Mouse (Mus musculus) hindbrain, embryonic 11.5 days (tissue): ENCODE measurements at regions not wholly inside any gene's neighbourhood (a gene's known extent, or its start where the extent isn't known, plus 50 kb on each side); places are given as distances from the start of the nearest gene placed in this dataset.

Experiments
- ATAC-seq: fragments of 200-750 bp; cut with Nextera tagmentation; 2 replicates; pipeline ENCODE4 v1.8.0; 2017; ENCODE audit warnings: mild to moderate bottlenecking, moderate TSS enrichment, moderate library complexity; ENCODE audit not compliant: low FRiP score
- DNase-seq: peaks from one replicate; pipeline ENCODE4 v3.0.0-alpha.2; 2015; ENCODE audit warnings: low spot score
- H3K27ac ChIP-seq: fragments of 300-500 bp; sonication (generic); 2 replicates; pipeline ENCODE4 v1.5.1; 2014; ENCODE audit warnings: mild to moderate bottlenecking, low read depth, low read length
- H3K27me3 ChIP-seq: fragments of 300-500 bp; sonication (generic); 2 replicates; pipeline ENCODE4 v1.6.1; 2014; ENCODE audit warnings: mild to moderate bottlenecking, low read length, moderate library complexity, mixed read lengths; ENCODE audit not compliant: control insufficient read depth, insufficient read depth
- H3K36me3 ChIP-seq: fragments of 300-500 bp; sonication (generic); 2 replicates; pipeline ENCODE4 v1.6.1; 2014; ENCODE audit warnings: mild to moderate bottlenecking, low read length, moderate library complexity, mixed read lengths; ENCODE audit not compliant: control insufficient read depth, insufficient read depth
- H3K4me1 ChIP-seq: fragments of 300-500 bp; sonication (generic); replicated peaks from 2 replicates; pipeline ENCODE4 v1.6.1; 2014; ENCODE audit warnings: low read length, mixed read lengths; ENCODE audit not compliant: control insufficient read depth, insufficient read depth
- H3K4me2 ChIP-seq: fragments of 300-500 bp; sonication (generic); replicated peaks from 2 replicates; pipeline ENCODE4 v1.6.1; 2014; ENCODE audit warnings: mild to moderate bottlenecking, low read depth, low read length
- H3K4me3 ChIP-seq: fragments of 300-500 bp; sonication (generic); 2 replicates; pipeline ENCODE4 v1.5.1; 2014; ENCODE audit warnings: low read depth, low read length
- H3K9ac ChIP-seq: fragments of 300-500 bp; sonication (generic); 2 replicates; pipeline ENCODE4 v1.6.1; 2014; ENCODE audit warnings: low read depth, low read length
- H3K9me3 ChIP-seq: fragments of 300-500 bp; sonication (generic); 2 replicates; pipeline ENCODE4 v1.6.1; 2016; ENCODE audit warnings: low read length; ENCODE audit not compliant: control insufficient read depth
- WGBS: fragments of 180-500 bp; shearing (Covaris S2); extraction: QIAGEN DNeasy Blood & Tissue Kit; methylation state at CpG from one replicate; pipeline ENCODE4 v1.1.7; 2014; 5-methylcytosine and 5-hydroxymethylcytosine counted together

DNA sequence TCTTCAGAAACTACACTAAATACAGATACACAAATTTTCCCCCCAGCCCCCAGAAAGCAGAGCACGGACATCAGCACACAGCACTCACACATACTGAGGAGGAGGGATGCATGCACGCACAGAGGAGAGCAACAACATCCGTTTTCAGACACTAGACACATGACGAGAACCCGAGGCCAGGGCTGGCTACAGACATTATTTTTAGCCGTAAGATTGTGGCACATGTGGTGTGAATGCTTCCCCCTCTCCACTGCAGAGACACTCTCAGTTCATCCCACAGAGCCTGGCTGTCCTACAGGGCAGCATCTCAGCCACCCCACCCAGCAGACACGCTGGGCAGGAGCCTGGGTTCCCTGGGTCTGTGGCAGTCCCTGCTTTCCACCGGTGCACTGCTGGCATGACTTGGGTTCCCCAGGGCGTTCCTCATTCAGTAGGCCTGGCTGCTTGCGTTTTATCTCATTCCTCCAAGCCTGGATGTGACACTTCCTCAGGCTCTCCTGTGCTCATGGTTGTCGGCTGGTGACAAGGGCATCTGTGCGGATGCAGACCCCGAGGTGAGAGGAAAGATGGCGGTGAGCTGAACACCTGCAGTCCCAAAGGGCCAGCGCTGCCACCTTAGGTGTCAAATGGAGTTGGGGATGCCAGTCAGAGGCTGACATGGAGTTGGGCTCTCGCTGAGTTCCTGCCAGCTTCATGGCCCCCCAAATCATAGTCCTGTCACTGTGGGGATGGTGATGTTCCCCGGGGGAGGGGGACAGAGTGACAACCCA, 247.1 kb upstream of the Myt1l start:
- Histone ChIP-seq H3K4me1 (peaks cover 13% of the 10 kb centered on the region), H3K9ac (peak overlapping the region; percentile 17; the same call in 1 of the 2 replicates), H3K4me2 (no peak overlapping the region), H3K27ac (peak overlapping the region; percentile 70), H3K4me3 (no peak overlapping the region), H3K9me3 (no peaks in the 10 kb centered on the region), H3K36me3 (no peaks in the 10 kb centered on the region), H3K27me3 (no peaks in the 10 kb centered on the region)
- DNase-seq: no peak
- WGBS: 63% methylated on average over 17 of the region's 17 CpGs
- ATAC-seq: 0 out of 2 replicates have a peak, but pooled peaks have one; percentile 13

DNA sequence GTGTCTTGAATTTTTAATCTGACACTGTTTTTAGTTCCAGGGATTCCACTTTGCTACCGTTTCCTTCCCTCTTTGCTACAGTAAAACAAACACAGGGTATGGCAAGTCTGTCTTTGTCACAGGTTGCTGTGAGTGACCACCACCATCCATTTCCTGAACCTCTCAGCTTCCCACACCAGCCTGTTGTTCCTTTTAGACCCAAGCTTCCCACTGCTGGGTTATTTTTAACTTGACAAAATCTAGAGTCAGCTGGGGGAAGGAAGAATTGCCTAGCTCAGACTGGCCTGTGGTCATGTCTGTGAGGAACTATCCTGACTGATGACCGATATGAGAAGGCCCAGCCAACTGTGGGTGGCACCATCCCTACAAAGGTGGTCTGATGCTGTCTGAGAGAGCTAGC, 239.4 kb upstream of the Myt1l start:
- Histone ChIP-seq H3K27me3 (no peaks in the 10 kb centered on the region), H3K4me2 (no peak overlapping the region), H3K36me3 (no peaks in the 10 kb centered on the region), H3K4me3 (no peak overlapping the region), H3K9me3 (no peaks in the 10 kb centered on the region), H3K9ac (no peak overlapping the region), H3K27ac (no peak overlapping the region), H3K4me1 (no peaks in the 10 kb centered on the region)
- 80% methylated on average over 2 of the region's 2 CpGs for WGBS
- DNase-seq (no peak), ATAC-seq (no peak)

DNA sequence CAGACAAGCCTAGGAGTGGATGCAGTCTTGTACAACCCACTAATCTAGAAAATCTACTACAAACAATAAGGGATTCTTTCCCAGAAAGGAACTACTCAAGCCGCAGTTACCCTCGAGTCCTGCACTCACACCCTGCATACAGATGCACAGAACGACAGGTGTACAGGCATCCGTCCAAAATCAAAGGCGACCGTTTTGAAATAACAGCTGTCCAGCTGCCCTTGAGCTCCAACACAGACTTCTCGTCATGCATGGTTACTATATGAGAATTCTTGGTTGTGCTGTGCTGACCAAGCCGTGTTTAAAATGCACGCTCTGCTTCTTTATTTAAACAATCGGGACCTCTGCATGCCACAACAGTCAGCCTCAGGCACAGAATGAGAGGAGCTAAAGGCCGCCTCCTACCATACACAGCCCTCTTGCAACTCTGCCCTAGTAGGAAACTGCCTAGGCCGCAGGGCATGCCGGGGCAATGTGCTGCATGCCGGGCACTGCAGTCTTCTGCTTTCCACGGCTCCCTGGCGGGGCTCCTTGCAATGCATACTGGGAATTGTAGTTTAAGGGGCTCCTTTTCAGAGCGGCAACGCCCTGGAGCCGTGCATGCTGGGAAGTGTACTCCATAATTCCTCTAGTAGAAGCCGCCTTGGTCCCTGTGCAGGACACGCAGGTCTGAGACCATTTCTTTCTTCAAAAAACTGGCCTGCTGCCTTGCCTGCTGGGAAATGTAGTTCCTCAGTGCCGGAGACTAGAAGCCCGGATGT, 237.4 kb upstream of the Myt1l start:
- ATAC-seq (peak; percentile 100), DNase-seq (peak; percentile 95)
- WGBS: 15% methylated on average over 23 of the region's 23 CpGs
- Histone ChIP-seq H3K27me3 (no peaks in the 10 kb centered on the region), H3K4me3 (peak overlapping the region; percentile 18; the same call in 1 of the 2 replicates), H3K36me3 (no peaks in the 10 kb centered on the region), H3K9me3 (no peaks in the 10 kb centered on the region), H3K27ac (peak overlapping the region; percentile 61; the same call in 1 of the 2 replicates), H3K9ac (peak overlapping the region; percentile 39; the same call in 1 of the 2 replicates), H3K4me1 (no peaks in the 10 kb centered on the region), H3K4me2 (peak overlapping the region; percentile 40)

DNA sequence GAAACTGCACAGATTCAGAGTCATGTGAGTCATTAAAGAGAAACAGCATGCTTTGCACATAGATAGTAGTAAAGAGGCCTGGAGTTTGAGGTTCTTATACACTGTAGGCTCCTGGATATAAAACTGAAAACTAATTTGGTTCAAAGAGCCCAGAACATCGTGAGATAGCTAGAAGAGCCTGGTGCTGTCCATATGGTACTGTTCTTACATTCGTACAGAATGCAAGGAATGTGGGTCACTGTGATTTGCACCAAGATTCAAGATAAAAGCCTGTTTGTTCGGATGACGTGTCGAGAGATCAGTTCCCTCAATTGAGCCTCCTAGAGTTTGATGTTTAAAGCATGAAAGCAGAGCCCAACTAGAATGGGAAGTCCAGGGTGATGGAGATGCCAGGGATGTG, 230.2 kb upstream of the Myt1l start:
- no peak for ATAC-seq
- WGBS: 74% methylated on average over 5 of the region's 5 CpGs

DNA sequence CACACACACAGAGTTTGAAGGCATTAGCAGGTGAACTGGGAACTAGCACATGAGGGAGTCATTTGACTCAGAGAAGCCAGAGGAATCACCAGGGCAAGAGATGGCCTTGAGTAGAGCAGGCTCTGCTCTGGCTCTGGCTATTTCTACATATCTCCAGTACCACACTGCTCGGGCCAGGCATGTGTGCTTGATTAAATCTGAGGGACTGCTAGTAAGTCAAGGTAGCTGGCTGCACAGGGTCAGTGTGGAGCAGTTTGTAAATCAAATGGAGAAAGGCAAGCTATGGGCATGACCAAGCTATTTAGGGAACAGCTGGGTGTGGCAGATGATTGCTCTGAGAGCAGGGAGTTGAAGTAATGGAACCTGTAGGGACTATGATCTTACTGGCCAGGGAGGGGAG, 212.5 kb upstream of the Myt1l start:
- ATAC-seq (no peak), DNase-seq (no peak)
- no peak overlapping the region for H3K4me2 ChIP-seq
- H3K4me1 ChIP-seq: no peaks in the 10 kb centered on the region
- WGBS: 73% methylated on average over 1 of the region's 1 CpGs
- H3K36me3 ChIP-seq: no peaks in the 10 kb centered on the region
- no peak overlapping the region for H3K4me3 ChIP-seq
- H3K27ac ChIP-seq: no peak overlapping the region
- H3K9ac ChIP-seq: no peak overlapping the region
- no peaks in the 10 kb centered on the region for H3K27me3 ChIP-seq
- H3K9me3 ChIP-seq: no peaks in the 10 kb centered on the region

More for the DNA sequence above, 230.2 kb upstream of the Myt1l start:
- Histone ChIP-seq H3K4me3 (no peak overlapping the region), H3K27ac (no peak overlapping the region), H3K36me3 (no peaks in the 10 kb centered on the region), H3K27me3 (no peaks in the 10 kb centered on the region), H3K4me1 (no peaks in the 10 kb centered on the region), H3K4me2 (no peak overlapping the region), H3K9me3 (no peaks in the 10 kb centered on the region), H3K9ac (no peak overlapping the region)
- no peak for DNase-seq

DNA sequence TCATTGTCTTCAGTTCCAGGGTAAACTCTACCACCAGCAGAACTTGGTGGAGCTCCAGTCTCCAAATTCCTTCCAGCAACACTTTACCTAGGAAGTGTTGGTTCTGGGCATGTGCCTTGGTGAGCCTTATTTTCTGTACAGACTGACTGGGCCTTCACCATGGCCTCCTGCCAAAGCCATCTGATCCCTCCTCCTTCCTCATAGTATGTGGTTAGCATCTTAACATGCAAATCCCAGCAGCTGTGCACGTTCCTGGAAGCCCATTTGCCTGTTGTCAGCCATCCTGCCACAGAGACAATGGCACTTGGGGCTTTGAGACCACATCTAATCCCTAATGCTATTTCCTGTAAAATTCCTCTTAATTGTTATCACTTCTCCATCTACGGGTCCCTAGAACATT, 206.7 kb upstream of the Myt1l start:
- Histone ChIP-seq H3K4me3 (no peak overlapping the region), H3K4me1 (no peaks in the 10 kb centered on the region), H3K4me2 (no peak overlapping the region), H3K9ac (no peak overlapping the region), H3K27ac (no peak overlapping the region), H3K9me3 (no peaks in the 10 kb centered on the region), H3K27me3 (no peaks in the 10 kb centered on the region), H3K36me3 (no peaks in the 10 kb centered on the region)
- ATAC-seq (no peak), DNase-seq (no peak)
- WGBS: 64% methylated on average over 2 of the region's 2 CpGs

DNA sequence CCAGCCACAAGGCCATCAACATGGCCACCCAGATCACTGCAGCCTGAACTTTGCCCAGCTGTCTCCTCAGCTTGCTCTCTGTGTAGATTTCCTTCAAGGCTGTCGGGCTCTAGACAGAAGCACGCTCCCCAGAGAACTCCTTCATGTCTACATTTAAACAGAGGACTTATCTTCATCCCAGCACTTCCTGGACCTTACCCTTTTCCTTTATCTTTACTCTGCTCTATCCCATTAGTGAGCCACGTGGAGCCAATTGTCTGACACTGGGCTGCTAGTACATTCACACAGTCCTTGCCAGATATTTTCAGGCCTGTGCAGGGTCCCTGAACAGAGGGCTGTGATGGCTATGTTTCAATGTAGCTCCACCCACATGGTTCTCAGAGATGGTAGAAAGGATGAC, 204.7 kb upstream of the Myt1l start:
- DNase-seq: no peak
- Histone ChIP-seq H3K27ac (no peak overlapping the region), H3K9me3 (no peaks in the 10 kb centered on the region), H3K4me3 (no peak overlapping the region), H3K4me2 (no peak overlapping the region), H3K27me3 (no peaks in the 10 kb centered on the region), H3K36me3 (no peaks in the 10 kb centered on the region), H3K4me1 (no peaks in the 10 kb centered on the region), H3K9ac (no peak overlapping the region)
- ATAC-seq: no peak
- 73% methylated on average over 3 of the region's 3 CpGs for WGBS

DNA sequence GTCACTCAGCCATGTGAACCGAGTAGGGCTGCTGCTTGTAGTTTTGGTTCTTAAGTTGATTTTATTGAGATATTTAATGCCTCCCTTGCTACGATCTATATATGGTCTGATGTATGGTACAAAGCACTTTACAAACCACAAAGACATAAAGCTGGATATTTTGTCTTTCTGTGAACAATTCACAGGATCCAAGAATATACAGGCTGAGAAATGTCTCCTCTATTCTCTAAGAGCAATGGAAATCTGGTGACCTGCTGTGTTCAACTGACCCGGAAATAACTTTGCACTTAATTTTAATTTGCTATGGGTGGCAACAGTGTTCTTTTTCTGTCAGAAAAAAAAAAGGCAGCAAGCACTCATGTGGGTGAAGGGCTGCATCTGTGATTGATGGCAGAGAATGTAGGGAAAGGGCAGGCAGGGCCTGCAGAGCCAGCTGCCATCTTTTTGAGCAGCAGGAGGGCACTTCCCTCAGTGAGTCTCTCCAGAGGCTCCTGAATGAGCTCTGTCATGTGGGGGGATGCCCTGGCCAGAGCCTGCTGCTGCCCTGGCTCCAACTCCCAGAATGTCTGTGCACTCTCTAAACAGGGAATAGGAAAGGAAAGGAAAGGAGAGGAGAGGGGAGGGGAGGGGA, 192.2 kb upstream of the Myt1l start:
- WGBS: 37% methylated on average over 3 of the region's 3 CpGs
- no peaks in the 10 kb centered on the region for H3K36me3 ChIP-seq
- no peak overlapping the region for H3K9ac ChIP-seq
- DNase-seq (peak; percentile 43), ATAC-seq (peak; percentile 90)
- no peak overlapping the region for H3K4me2 ChIP-seq
- H3K4me1 ChIP-seq: 0 out of 2 replicates have a peak, but pooled peaks cover 2% of the 10 kb centered on the region
- no peak overlapping the region for H3K4me3 ChIP-seq
- H3K9me3 ChIP-seq: no peaks in the 10 kb centered on the region
- no peak overlapping the region for H3K27ac ChIP-seq
- H3K27me3 ChIP-seq: no peaks in the 10 kb centered on the region
